Mouse (Mus musculus) CH12.LX (cell line): Measurements from ENCODE around the gene Nupr1.

ENCODE experiments used
- CTCF ChIP-seq, 2 experiments: IDR thresholded peaks in 1 of 2; conservative IDR thresholded peaks in 1 of 2; 2 replicates each; pipeline ENCODE4 v1.5.1; 2011 to 2012; ENCODE audit warnings: low read depth in 2 of 2, low read length in 2 of 2, improper control_type of control experiment in 1 of 2, inconsistent platforms in 1 of 2, mild to moderate bottlenecking in 1 of 2, moderate library complexity in 1 of 2
- POLR2A ChIP-seq: IDR thresholded peaks from 2 replicates; pipeline ENCODE4 v1.6.1; 2011; ENCODE audit warnings: low read depth, mild to moderate bottlenecking, improper control_type of control experiment, low read length

GRCm38 (mm10) chr7:126594862-126595561, 35.6 kb downstream of the Nupr1 start, which contains the start of gene Il27:
- TF ChIP-seq POLR2A, result no peak
- no peak for TF ChIP-seq CTCF (conservative IDR thresholded peaks at IDR 0.05 in 1 of 2, IDR thresholded peaks at IDR 0.05 in 1 of 2; ENCODE audit: low read depth in 2 of 2, low read length in 2 of 2)
